Mouse (Mus musculus) liver, postnatal 0 days (tissue): Measurements from ENCODE around the gene Asb7. TPM values are rescaled to one million over a fixed set of nuclear protein-coding genes. Genes with fewer than 3 reads are reported as not detected.

Source experiments
- ATAC-seq: fragments of 200-750 bp; cut with Nextera tagmentation; 2 replicates; pipeline ENCODE4 v1.8.0; 2017; ENCODE audit warnings: mild to moderate bottlenecking, moderate library complexity
- DNase-seq: peaks from one replicate; pipeline ENCODE4 v3.0.0-alpha.2; 2016
- H3K27ac ChIP-seq: fragments of 300-500 bp; sonication (generic); 2 replicates; pipeline ENCODE4 v1.5.1; 2014; ENCODE audit warnings: antibody characterized with exemption, moderate library complexity, mild to moderate bottlenecking, low read depth
- H3K27me3 ChIP-seq: fragments of 300-500 bp; sonication (generic); 2 replicates; pipeline ENCODE4 v1.6.1; 2014; ENCODE audit warnings: low read length, control low read depth, mixed read lengths; ENCODE audit not compliant: insufficient read depth
- H3K36me3 ChIP-seq: fragments of 300-500 bp; sonication (generic); replicated peaks from 2 replicates; pipeline ENCODE4 v1.6.1; 2014; ENCODE audit warnings: mild to moderate bottlenecking, control low read depth, low read length, moderate library complexity, mixed read lengths; ENCODE audit not compliant: insufficient read depth
- H3K4me1 ChIP-seq: fragments of 300-500 bp; sonication (generic); 2 replicates; pipeline ENCODE4 v1.6.1; 2014; ENCODE audit warnings: antibody characterized with exemption, mild to moderate bottlenecking, control low read depth; ENCODE audit not compliant: insufficient read depth
- H3K4me2 ChIP-seq: fragments of 300-500 bp; sonication (generic); 2 replicates; pipeline ENCODE4 v1.6.1; 2014; ENCODE audit warnings: low read depth, mild to moderate bottlenecking, low read length, moderate library complexity, mixed read lengths
- H3K4me3 ChIP-seq: fragments of 300-500 bp; sonication (generic); 2 replicates; pipeline ENCODE4 v1.5.1; 2014; ENCODE audit warnings: low read depth, low read length
- H3K9ac ChIP-seq: fragments of 300-500 bp; sonication (generic); replicated peaks from 2 replicates; pipeline ENCODE4 v1.6.1; 2014; ENCODE audit warnings: mild to moderate bottlenecking, moderate library complexity
- H3K9me3 ChIP-seq: fragments of 300-500 bp; sonication (generic); 2 replicates; pipeline ENCODE4 v1.6.1; 2016; ENCODE audit warnings: mild to moderate bottlenecking, control low read depth, low read length, mixed read lengths
- CTCF ChIP-seq: sonication (generic); IDR thresholded peaks from 2 replicates; pipeline ENCODE4 v1.5.1; 2016; ENCODE audit warnings: antibody characterized with exemption, low read depth
- EP300 ChIP-seq: IDR thresholded peaks from 2 replicates; pipeline ENCODE4 v1.6.1; 2016; ENCODE audit warnings: antibody characterized with exemption, low read depth, mild to moderate bottlenecking
- WGBS: fragments of 180-500 bp; shearing (Covaris S2); extraction: QIAGEN DNeasy Blood & Tissue Kit; methylation state at CpG from one replicate; pipeline ENCODE4 v1.1.7; 2014; ENCODE audit not compliant: insufficient replicate concordance; 5-methylcytosine and 5-hydroxymethylcytosine counted together
- polyA plus RNA-seq: library from polyadenylated mRNA; unstranded; fragments of >200 nt; fragmentation: Nextera tagmentation; extraction: Ambion mirVana; gene quantifications from 2 replicates; pipeline ENCODE4 v1.2.1, GENCODE M21; 2015

Gene Asb7
- polyA plus RNA-seq, 1 experiment from 2014 or later, result 3.5 TPM

DNA sequence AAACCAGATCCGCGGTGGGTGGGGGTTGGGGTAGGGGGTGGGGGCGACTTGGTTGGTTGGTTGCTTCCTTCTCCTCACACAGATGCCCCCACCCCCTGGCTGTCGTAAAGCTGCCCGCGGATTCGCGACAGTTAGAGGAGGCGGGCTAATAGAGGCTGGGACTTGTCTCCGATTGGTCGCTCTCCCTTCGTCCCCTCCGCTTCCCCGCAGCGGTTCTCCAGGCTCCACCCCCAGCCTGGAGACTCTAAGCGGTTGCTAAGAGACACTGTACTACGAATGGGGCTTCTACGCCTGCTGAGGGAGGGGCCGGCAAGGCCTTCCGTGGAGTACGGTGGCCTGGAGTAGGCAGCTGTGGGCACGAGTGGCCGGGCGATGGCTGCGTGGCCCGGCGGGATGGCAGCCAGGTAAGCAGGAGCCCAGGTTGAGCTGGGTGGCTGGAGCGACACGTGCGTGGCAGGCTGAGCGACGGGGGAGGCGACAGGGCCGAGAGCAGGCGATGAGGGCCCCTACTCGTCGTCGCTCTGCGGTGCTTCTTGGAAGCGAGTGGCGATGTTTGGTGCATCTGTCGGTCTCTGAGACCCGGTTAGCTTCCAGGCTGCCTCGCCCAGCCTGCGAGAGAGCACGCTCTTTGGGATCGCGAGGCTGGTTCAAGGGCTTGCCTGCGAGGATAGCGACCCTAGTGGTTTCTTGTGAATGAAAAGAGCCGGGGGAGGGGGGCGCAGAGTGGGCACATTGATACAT lies 394 bp upstream of the Asb7 start, which contains the start of gene Lins1:
Lins1 (plus strand) TSS at position 270 of the 741 bp plus-strand sequence.
- TF ChIP-seq EP300 (no peak), CTCF (peak; percentile 48)
- Histone ChIP-seq H3K27me3 (no peaks in the 10 kb centered on the region), H3K4me3 (peak within 1 kb of the TSS; percentile 59), H3K4me1 (peaks cover 10% of the 10 kb centered on the region), H3K27ac (peak within 1 kb of the TSS; percentile 80), H3K9ac (peak within 1 kb of the TSS; percentile 79), H3K9me3 (no peaks in the 10 kb centered on the region), H3K4me2 (peak within 1 kb of the TSS; percentile 85), H3K36me3 (0 out of 2 replicates have a peak, but pooled peaks cover 2% of the 10 kb centered on the region)
- ATAC-seq, result peak; percentile 97
- peak; percentile 98 for DNase-seq
- under 1% methylated on average over 52 of the region's 52 CpGs for WGBS

DNA sequence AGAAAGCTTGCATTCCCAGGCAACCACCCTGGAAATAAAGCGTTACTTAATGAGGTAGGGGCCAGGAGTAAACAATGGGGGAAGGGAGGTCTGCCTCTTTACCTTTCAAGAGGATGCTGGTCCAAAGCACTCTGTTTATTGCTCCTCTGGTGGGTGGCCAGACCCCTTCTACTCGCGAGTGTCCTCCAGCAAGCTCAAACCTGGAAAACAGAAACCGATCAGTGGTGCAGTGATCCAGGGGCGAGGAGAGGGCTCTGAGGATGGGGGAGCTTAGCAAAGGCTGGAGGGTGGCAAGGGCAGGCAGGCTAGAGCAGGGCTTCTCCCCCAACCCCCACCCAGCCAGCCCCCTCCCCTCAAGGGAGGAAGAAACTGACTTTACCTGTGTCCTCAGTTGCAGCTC lies 675 bp downstream of the Asb7 start:
- Histone ChIP-seq H3K27ac (peak overlapping the region; percentile 80), H3K4me1 (peaks cover 10% of the 10 kb centered on the region), H3K4me3 (peak overlapping the region; percentile 59), H3K4me2 (peak overlapping the region; percentile 85), H3K36me3 (peaks cover 6% of the 10 kb centered on the region; the same call in 1 of the 2 replicates), H3K9me3 (no peaks in the 10 kb centered on the region), H3K27me3 (no peaks in the 10 kb centered on the region), H3K9ac (peak overlapping the region; percentile 79)
- DNase-seq, result no peak
- no peak for ATAC-seq
- TF ChIP-seq EP300, result no peak
- TF ChIP-seq CTCF, result no peak
- WGBS, result 1% methylated on average over 5 of the region's 5 CpGs

DNA sequence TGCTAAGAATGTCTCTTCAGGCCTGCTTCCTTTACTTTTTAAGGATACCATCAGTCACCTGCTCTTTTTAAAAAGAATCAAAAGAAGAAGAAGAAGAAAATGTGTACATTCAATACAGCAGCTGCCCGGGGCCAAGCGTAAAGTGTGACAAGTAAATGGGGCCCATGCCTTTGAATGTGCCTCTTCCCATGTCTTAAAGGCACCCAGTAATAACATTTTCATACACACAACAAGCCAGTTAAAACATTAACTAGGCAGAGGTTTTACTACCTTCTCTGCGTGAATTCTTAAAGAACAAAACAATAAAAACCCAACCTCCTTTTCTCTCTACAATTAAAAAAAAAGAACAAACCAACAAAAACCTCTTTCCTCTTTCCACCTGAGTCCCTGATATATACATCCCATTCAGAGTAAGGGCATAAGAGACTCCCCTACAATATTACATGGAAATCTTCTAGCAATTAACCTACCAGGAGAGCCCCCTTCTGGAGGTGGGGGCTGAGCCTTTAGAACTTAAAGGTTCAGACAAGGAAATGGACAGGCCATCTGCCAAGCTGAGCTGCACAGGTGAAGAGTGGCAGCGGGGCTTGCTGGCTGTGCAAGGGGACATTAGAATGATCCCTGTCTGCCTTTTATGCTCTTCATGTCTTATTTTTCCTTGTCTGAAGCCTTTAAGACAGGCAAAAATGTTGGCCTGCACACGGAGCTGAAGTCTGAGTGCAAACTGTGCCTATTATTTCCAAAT lies 7.1 kb downstream of the Asb7 start:
- no peaks in the 10 kb centered on the region for H3K9me3 ChIP-seq
- H3K4me2 ChIP-seq, result no peak overlapping the region
- H3K36me3 ChIP-seq, result peaks cover 46% of the 10 kb centered on the region

DNA sequence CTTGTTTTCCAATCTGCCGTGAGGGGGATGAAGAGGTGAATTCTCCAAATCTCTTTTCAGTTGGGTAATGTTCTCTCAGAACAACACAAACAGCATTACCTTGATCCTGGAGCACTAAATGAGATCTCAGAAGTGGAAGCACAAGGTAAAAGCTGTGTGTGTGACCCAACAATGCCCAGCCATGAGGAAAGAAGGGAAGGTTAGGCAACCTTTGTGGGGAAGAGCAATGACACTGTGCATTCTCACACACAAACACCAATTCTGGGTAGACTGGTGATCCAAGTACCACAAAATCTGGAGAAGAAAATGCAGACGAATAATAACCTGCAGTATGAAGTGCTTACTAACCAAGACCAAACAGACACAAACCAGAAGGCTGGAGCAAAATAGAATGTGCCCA lies 13.6 kb downstream of the Asb7 start:
- H3K4me3 ChIP-seq, result no peak overlapping the region
- WGBS, result 69% methylated on average over 2 of the region's 2 CpGs
- no peak overlapping the region for H3K27ac ChIP-seq
- no peaks in the 10 kb centered on the region for H3K27me3 ChIP-seq
- no peak for ATAC-seq
- H3K4me1 ChIP-seq, result no peaks in the 10 kb centered on the region
- no peak for TF ChIP-seq EP300
- TF ChIP-seq CTCF, result no peak
- no peaks in the 10 kb centered on the region for H3K9me3 ChIP-seq
- H3K4me2 ChIP-seq, result no peak overlapping the region
- peaks cover 59% of the 10 kb centered on the region for H3K36me3 ChIP-seq
- DNase-seq, result peak; percentile 24
- H3K9ac ChIP-seq, result no peak overlapping the region

More for the DNA sequence above, 7.1 kb downstream of the Asb7 start:
- Histone ChIP-seq H3K4me3 (no peak overlapping the region), H3K9ac (no peak overlapping the region), H3K27me3 (no peaks in the 10 kb centered on the region), H3K4me1 (no peaks in the 10 kb centered on the region), H3K27ac (no peak overlapping the region)
- WGBS, result 85% methylated on average over 5 of the region's 5 CpGs
- TF ChIP-seq CTCF (no peak), EP300 (no peak)
- ATAC-seq (no peak), DNase-seq (no peak)

DNA sequence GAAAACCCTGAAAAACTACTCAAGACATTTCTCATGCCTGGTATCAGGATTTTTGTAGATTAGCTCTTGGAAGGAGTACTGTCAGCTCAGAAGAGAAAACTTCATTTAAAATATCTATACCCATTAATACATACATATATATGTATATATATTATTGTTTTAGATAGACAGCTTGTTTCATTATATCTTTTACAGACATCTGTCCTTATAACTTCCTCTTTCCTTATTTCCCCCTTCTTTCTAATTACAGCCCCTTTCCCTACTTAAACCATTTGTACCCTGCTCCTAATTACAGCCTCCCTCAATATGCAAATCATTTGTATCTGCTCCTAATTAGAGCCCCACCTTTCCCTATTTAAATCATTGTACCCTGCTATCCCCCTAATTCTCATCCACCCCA lies 22.3 kb downstream of the Asb7 start:
- H3K9ac ChIP-seq, result no peak overlapping the region
- H3K4me1 ChIP-seq, result peaks cover 7% of the 10 kb centered on the region; the same call in 1 of the 2 replicates
- DNase-seq, result no peak
- no peaks in the 10 kb centered on the region for H3K27me3 ChIP-seq
- H3K4me2 ChIP-seq, result no peak overlapping the region
- ATAC-seq, result no peak
- peaks cover 14% of the 10 kb centered on the region for H3K36me3 ChIP-seq
- H3K9me3 ChIP-seq, result no peaks in the 10 kb centered on the region; the same call in 1 of the 2 replicates
- TF ChIP-seq CTCF (no peak), EP300 (no peak)
- H3K4me3 ChIP-seq, result no peak overlapping the region
- H3K27ac ChIP-seq, result no peak overlapping the region

DNA sequence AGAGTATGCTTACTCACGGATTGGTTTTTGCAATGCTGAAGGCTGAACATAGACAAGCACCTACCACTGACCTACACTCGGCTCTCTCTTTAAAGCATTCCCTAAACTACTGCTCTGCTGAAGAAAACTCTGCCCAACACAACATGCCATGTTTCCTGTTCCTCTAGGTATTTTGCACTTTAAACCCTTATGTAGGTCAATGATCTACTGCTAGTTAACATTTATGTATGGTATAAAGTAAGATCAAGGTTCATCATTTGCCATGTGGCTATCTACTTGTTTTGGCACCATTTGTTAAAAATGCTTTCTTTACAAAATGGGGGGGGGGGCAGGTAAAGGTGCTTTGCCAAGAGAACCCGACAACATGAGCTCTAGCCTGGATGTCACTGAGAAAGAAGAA lies 25.8 kb downstream of the Asb7 start:
- DNase-seq (no peak), ATAC-seq (peak; percentile 72)
- Histone ChIP-seq H3K9ac (no peak overlapping the region), H3K27me3 (no peaks in the 10 kb centered on the region), H3K27ac (0 out of 2 replicates have a peak overlapping the region, but pooled peaks have one; percentile 29), H3K9me3 (no peaks in the 10 kb centered on the region; the same call in 1 of the 2 replicates), H3K4me2 (no peak overlapping the region; the same call in 1 of the 2 replicates), H3K4me3 (no peak overlapping the region), H3K36me3 (peaks cover 17% of the 10 kb centered on the region), H3K4me1 (peaks cover 7% of the 10 kb centered on the region; the same call in 1 of the 2 replicates)
- 76% methylated on average over 3 of the region's 3 CpGs for WGBS
- TF ChIP-seq CTCF (no peak), EP300 (no peak)
